Mouse (Mus musculus) thymus, postnatal 4 days (tissue): Measurements from ENCODE around the gene Birc7.

ENCODE experiments used
- DNase-seq: peaks from one replicate; pipeline ENCODE4 v3.0.0; 2021

Birc7 gene

GRCm38 (mm10) chr2:180905556-180906221 is 23.1 kb upstream of the Birc7 start:
- no peak for DNase-seq

GRCm38 (mm10) chr2:180910928-180911327 is 17.9 kb upstream of the Birc7 start:
- DNase-seq, result no peak

DNA sequence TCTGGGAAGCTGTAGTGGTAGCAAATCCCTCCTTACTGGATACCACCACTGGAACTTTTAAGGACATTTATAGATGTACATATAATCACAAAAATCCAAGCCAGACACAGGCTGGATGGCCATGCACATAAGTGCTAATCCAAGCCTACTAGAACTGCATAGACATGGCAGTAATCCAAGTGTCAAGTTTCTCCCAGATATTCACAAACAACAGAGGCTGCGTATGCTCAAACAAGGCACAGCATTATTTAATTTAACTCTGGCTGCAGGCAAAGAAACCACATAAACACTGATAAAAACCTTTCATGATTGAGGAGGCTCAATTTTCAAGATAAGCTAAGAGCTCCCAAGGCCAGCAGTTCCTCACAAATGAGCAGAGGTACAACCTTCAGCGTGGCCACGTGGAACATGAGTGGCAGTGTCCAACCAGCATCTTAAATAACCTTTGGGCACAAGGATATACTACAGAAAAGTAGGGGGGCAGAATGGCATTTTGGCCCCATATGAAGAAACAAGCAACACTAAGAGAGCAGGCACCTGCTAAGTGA is 12.9 kb upstream of the Birc7 start:
- no peak for DNase-seq

DNA sequence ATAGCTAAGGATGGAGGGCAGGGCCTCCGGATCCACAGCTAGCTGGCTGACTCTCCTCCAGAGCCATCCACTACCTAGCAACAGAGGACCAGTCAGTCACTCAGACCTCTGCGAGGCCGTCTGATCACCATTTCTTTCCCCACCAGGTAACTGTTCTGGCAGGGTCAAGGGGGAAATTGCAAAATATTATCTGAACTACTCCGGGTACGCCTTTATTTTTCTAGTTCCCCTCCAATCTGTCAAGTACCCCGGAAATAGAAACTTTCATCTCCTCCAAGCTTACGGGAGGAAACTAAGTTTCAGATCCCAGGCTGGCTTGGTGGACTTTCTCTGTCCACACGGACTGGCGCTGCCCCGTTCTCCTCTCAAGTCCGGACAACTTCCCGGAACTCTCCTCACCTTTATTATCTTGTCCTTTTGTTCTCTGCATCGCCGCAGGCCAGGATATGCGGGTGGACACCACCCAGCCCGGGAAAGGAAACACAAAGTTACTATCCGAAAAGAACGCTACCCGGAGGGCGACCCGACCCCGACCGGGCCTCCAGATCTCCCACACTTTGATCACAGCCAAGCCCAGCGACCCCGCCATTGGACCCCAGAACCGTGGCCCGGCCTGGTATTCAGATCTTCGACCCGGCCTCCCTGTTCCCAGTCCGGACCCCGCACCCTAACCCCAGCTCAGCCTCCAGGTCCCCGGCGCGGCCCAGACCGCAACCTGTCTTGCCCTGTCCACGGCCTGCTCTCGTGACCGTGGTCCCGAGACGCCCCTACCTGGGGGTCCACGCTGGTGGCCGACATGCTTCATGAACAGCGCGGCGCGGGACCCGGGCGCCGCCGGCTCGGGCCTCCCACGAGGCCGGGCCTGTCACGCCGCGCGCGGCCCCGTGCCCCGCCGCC is 8.7 kb upstream of the Birc7 start:
- no peak for DNase-seq

DNA sequence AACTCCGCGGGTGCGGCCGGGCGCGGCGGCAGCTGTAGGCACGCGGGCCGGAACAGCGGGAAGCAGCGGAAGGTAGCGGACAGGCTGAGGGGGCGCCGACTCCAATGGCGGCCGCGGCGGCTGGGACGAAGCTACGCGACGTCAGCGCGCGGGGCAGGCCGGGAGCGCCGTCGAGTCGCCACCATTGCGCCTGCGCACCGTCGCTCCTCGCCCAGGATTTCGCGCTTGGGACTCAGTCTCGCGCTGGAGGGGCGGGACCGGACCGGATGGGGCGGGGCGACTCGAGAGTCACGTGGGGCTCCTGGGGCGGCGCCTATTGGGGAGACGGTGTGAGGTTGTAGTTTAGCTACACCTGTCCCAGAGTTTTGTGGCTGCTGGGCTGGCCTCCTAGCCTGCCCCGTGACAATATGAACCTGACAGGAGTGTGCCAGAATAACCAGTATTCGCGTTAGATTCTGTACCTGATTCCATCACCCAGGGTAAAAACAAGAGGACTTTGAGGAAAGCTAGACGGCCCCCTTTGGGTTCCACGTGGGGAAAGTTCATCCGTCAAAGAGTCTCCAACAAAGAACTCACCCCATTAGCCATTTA is 7.9 kb upstream of the Birc7 start, which contains the start of gene Ythdf1:
TSS of gene Ythdf1 (minus strand) at position 140 of the 591 bp plus-strand sequence.
- DNase-seq, result peak; percentile 100

DNA sequence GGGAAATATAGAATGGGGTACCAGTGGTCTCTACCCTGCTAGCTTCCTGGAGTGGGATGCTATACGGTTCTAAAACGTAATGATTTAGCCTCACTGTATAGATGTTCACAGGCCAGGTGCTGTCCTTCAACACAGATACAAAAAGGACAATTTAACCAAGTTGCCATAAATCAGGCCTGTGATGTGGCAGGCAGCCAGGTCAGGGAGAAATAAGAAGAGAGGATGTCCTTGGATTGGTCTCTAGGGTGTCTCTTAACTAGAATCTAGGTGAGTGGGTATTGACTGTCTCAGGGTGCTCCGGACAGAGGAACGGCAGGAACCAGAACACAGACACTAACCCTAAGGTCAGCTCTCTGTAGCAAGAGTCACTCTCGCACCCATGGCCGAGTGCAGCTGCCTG is 6.1 kb upstream of the Birc7 start:
- DNase-seq, result no peak

GRCm38 (mm10) chr2:180925176-180925575 is 3.6 kb upstream of the Birc7 start:
- DNase-seq, result peak; percentile 72

GRCm38 (mm10) chr2:180932418-180932817 is 3.6 kb downstream of the Birc7 start:
- no peak for DNase-seq

GRCm38 (mm10) chr2:180940187-180940586 is 11.4 kb downstream of the Birc7 start:
- no peak for DNase-seq

GRCm38 (mm10) chr2:180941869-180942268 is 13.0 kb downstream of the Birc7 start:
- no peak for DNase-seq

GRCm38 (mm10) chr2:180949947-180950346 is 21.1 kb downstream of the Birc7 start:
- DNase-seq, result no peak

DNA sequence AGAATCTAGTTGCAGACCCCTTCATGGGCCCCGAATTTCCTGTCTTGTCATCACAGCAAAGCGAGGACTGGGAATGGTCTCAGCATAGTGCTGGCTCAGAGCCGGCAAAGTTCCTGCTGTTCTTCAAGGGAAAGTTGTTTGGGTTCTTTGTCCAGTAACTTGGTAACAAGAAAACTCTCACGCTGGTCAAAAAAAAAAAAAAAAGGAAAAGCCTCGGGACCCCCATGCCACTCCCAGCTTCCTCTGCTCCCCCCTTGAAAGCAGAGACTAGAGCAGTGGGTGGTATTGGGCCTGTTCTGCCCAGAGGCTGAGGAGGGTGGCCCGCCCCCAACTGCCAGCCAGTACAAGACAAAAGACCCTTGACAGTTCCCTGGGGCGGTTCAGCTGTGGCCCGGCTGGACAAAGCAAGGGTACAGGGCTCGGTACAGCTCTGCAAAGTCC is 23.9 kb downstream of the Birc7 start:
- no peak for DNase-seq

DNA sequence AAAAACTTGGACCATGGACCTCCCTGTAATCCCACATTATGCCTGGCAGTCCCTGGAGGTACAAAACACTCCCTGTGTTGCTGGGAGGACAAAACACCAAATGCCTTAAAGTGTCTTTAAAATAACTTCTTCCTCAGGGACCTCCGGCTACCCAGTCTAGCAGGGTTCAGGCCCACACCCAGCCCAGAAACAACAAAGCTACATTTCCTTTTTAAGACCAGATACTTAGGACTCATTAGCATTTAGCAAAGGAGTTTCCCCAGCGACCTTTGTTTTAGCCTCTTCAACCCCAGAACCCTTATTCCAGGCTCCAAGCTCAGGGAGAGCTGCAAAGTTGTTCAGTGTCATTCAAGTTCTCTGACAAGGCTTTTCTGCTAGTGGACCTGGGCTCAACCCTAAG is 24.8 kb downstream of the Birc7 start:
- no peak for DNase-seq

- DNase-seq, result peak; percentile 29
Measured at GRCm38 (mm10) chr2:180954061-180955047, 25.5 kb downstream of the Birc7 start, which contains the start of gene Nkain4. Nkain4 (minus strand) TSS chr2:180954699.

- no peak for DNase-seq
Measured at GRCm38 (mm10) chr2:180959605-180960004, 30.8 kb downstream of the Birc7 start.

DNA sequence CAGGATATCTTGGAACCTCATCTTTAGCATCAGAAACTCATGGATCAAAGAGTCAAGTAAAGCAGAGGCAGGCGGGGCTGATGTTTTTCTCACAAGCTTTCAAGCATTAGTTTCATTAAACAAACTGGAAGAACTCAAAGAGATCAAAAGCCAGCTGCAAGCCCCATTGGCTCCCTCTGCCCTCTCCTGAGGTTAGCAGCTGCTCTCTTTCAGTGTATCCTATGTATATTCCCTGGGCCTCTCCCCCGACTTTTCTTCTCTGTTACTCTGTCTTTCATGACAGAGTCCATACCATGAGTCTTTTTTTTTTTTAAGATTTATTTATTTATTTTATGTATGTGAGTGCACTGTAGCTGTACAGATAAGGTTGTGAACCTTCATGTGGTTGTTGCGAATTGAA is 31.4 kb downstream of the Birc7 start:
- DNase-seq, result no peak

- no peak for DNase-seq
Measured at GRCm38 (mm10) chr2:180962616-180963308, 33.9 kb downstream of the Birc7 start.

DNA sequence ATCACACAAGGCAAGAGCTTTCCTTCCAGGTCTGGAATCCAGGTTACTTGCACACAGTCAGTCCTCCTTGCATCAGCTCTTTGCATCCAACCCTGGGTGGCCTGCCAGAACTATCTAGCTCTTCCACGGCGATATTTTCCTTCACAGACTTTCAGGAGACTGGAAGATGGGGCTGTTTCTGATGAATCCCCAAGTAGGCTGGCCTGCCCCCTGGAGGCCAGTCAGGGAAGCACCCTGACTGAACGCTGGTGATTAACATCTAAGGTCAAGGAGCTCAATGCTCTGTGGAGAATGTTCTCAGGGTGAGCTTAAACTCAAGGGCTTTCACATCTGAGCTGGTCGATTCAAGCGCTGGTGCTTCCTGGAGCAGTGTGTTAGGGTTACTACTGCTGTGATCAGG is 35.1 kb downstream of the Birc7 start:
- DNase-seq, result peak; percentile 80

GRCm38 (mm10) chr2:180966092-180966882 is 37.5 kb downstream of the Birc7 start:
- DNase-seq, result peak; percentile 28

GRCm38 (mm10) chr2:180967010-180967763 is 38.4 kb downstream of the Birc7 start, which contains the start of gene Arfgap1:
Arfgap1 (plus strand) TSS chr2:180967225.
- peak; percentile 89 for DNase-seq
